Mouse (Mus musculus) bone marrow macrophage, adult 2 months (primary cell): Measurements from ENCODE around the gene Slc16a7.

Experiments
- CTCF ChIP-seq: IDR thresholded peaks from 2 replicates; pipeline ENCODE4 v1.5.1; 2012; ENCODE audit warnings: low read depth, mild to moderate bottlenecking, low read length, moderate library complexity
- POLR2A ChIP-seq: IDR thresholded peaks from 2 replicates; pipeline ENCODE4 v1.6.1; 2012; ENCODE audit warnings: mild to moderate bottlenecking, low read depth, low read length, borderline replicate concordance

DNA sequence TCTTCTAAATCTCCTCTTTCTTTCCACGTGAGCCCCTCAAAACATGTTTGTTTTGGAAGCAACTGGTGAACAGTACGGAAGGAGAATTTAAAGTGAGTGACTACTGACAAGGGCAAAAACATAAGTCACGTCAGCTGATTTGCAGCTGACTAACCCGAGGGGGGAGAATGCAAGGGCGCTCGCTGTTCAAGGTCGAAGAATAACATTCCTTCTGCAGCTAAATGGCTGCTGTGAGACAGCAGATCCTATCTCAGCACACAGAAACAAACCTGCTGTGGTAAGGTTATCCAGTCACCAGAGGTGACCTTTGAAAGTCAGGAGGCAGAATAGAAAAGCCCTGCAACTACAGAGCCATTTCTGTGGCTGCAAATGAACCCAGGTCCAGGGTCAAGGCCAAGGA lies 47.1 kb downstream of the Slc16a7 start:
- TF ChIP-seq CTCF = no peak
- TF ChIP-seq POLR2A = no peak
